Mouse (Mus musculus) stomach, postnatal 0 days (tissue): ENCODE measurements around the gene Prss33.

ENCODE experiments used
- CTCF ChIP-seq: IDR thresholded peaks from 2 replicates; pipeline ENCODE4 v1.5.1; 2016; ENCODE audit warnings: antibody characterized with exemption, low read depth, mild to moderate bottlenecking, moderate library complexity
- EP300 ChIP-seq: optimal IDR thresholded peaks from 2 replicates; pipeline ENCODE3; 2016; ENCODE audit warnings: antibody characterized with exemption

GRCm38 (mm10) chr17:23786510-23786931 lies 49.3 kb downstream of the Prss33 start:
- no peak for TF ChIP-seq CTCF
- no peak for TF ChIP-seq EP300
